Mouse (Mus musculus): ENCODE data around the gene Ugt1a10. TPM values are rescaled to one million over a fixed set of nuclear protein-coding genes. Genes with fewer than 3 reads are reported as not detected.
"Not testable (repeated sequence)": the region's sequence is repeated elsewhere in the genome, so short reads cannot be mapped to it uniquely, and the experiment has no call there.

Gene Ugt1a10
- polyA plus RNA-seq, 2 experiments = not detected

- no peaks in the 10 kb centered on the region for H3K27me3 ChIP-seq (ENCODE audit: control insufficient read depth, insufficient read depth, low read length)
- 73% methylated on average over 9 of the region's 9 CpGs for WGBS
- no peak overlapping the region for H3K9ac ChIP-seq (ENCODE audit: low read depth, low read length, severe bottlenecking)
- no peak overlapping the region for H3K4me2 ChIP-seq (replicated peaks; ENCODE audit: low read depth, low read length, severe bottlenecking)
- H3K36me3 ChIP-seq (ENCODE audit: control insufficient read depth, insufficient read depth, low read length) = no peaks in the 10 kb centered on the region
- H3K4me1 ChIP-seq (ENCODE audit: control insufficient read depth, insufficient read depth, low read length) = no peaks in the 10 kb centered on the region
- DNase-seq (ENCODE audit: low spot score) (peak; percentile 11), ATAC-seq (ENCODE audit: low FRiP score, low read depth) (no peak)
- no peak overlapping the region for H3K4me3 ChIP-seq (replicated peaks; ENCODE audit: low read length)
- H3K27ac ChIP-seq (replicated peaks; ENCODE audit: low read depth, low read length) = no peak overlapping the region
- TF ChIP-seq POLR2A (IDR thresholded peaks at IDR 0.05; ENCODE audit: borderline replicate concordance, extremely low read depth, insufficient read depth, insufficient read length) = no peak
- H3K9me3 ChIP-seq (ENCODE audit: control insufficient read depth, low read length) = peaks cover 47% of the 10 kb centered on the region
Measured at GRCm38 (mm10) chr1:88218051-88218450, 162.9 kb downstream of the Ugt1a10 start.

GRCm38 (mm10) chr1:88218591-88218990, 163.4 kb downstream of the Ugt1a10 start:
- Histone ChIP-seq H3K27ac (replicated peaks; ENCODE audit: low read depth, low read length) (no peak overlapping the region), H3K9ac (ENCODE audit: low read depth, low read length, severe bottlenecking) (no peak overlapping the region), H3K36me3 (ENCODE audit: control insufficient read depth, insufficient read depth, low read length) (no peaks in the 10 kb centered on the region), H3K27me3 (ENCODE audit: control insufficient read depth, insufficient read depth, low read length) (no peaks in the 10 kb centered on the region), H3K9me3 (ENCODE audit: control insufficient read depth, low read length) (peaks cover 41% of the 10 kb centered on the region), H3K4me2 (replicated peaks; ENCODE audit: low read depth, low read length, severe bottlenecking) (no peak overlapping the region), H3K4me3 (replicated peaks; ENCODE audit: low read length) (no peak overlapping the region), H3K4me1 (ENCODE audit: control insufficient read depth, insufficient read depth, low read length) (no peaks in the 10 kb centered on the region)
- 49% methylated on average over 4 of the region's 4 CpGs for WGBS
- TF ChIP-seq POLR2A (IDR thresholded peaks at IDR 0.05; ENCODE audit: borderline replicate concordance, extremely low read depth, insufficient read depth, insufficient read length) = no peak
- ATAC-seq (ENCODE audit: low FRiP score, low read depth) (no peak), DNase-seq (ENCODE audit: low spot score) (peak; percentile 7)

- Histone ChIP-seq H3K9me3 (ENCODE audit: control insufficient read depth, low read length) (peaks cover 37% of the 10 kb centered on the region), H3K36me3 (ENCODE audit: control insufficient read depth, insufficient read depth, low read length) (no peaks in the 10 kb centered on the region), H3K27me3 (ENCODE audit: control insufficient read depth, insufficient read depth, low read length) (no peaks in the 10 kb centered on the region), H3K9ac (ENCODE audit: low read depth, low read length, severe bottlenecking) (no peak overlapping the region), H3K27ac (replicated peaks; ENCODE audit: low read depth, low read length) (no peak overlapping the region), H3K4me1 (ENCODE audit: control insufficient read depth, insufficient read depth, low read length) (no peaks in the 10 kb centered on the region), H3K4me2 (replicated peaks; ENCODE audit: low read depth, low read length, severe bottlenecking) (no peak overlapping the region), H3K4me3 (replicated peaks; ENCODE audit: low read length) (no peak overlapping the region)
- ATAC-seq (ENCODE audit: low FRiP score, low read depth) (no peak), DNase-seq (ENCODE audit: low spot score) (peak; percentile 12)
- no peak for TF ChIP-seq POLR2A (IDR thresholded peaks at IDR 0.05; ENCODE audit: borderline replicate concordance, extremely low read depth, insufficient read depth, insufficient read length)
- 19% methylated on average over 1 of the region's 1 CpGs for WGBS
Measured at GRCm38 (mm10) chr1:88219054-88219453, 163.9 kb downstream of the Ugt1a10 start.

- ATAC-seq (ENCODE audit: low FRiP score, low read depth) (no peak), DNase-seq (ENCODE audit: low spot score) (peak; percentile 19)
Measured at GRCm38 (mm10) chr1:88220336-88220735, 165.1 kb downstream of the Ugt1a10 start.

GRCm38 (mm10) chr1:88222216-88222615, 167.0 kb downstream of the Ugt1a10 start:
- no peak overlapping the region for H3K9ac ChIP-seq (ENCODE audit: low read depth, low read length, severe bottlenecking)
- H3K27ac ChIP-seq (replicated peaks; ENCODE audit: low read depth, low read length) = no peak overlapping the region
- no peak for TF ChIP-seq POLR2A (IDR thresholded peaks at IDR 0.05; ENCODE audit: borderline replicate concordance, extremely low read depth, insufficient read depth, insufficient read length)
- H3K4me2 ChIP-seq (replicated peaks; ENCODE audit: low read depth, low read length, severe bottlenecking) = no peak overlapping the region
- H3K9me3 ChIP-seq (ENCODE audit: control insufficient read depth, low read length) = peaks cover 29% of the 10 kb centered on the region
- DNase-seq (ENCODE audit: low spot score) (no peak), ATAC-seq (ENCODE audit: low FRiP score, low read depth) (no peak)
- H3K36me3 ChIP-seq (ENCODE audit: control insufficient read depth, insufficient read depth, low read length) = no peaks in the 10 kb centered on the region
- H3K4me3 ChIP-seq (replicated peaks; ENCODE audit: low read length) = no peak overlapping the region
- H3K27me3 ChIP-seq (ENCODE audit: control insufficient read depth, insufficient read depth, low read length) = no peaks in the 10 kb centered on the region
- WGBS = 50% methylated on average over 2 of the region's 2 CpGs
- H3K4me1 ChIP-seq (ENCODE audit: control insufficient read depth, insufficient read depth, low read length) = no peaks in the 10 kb centered on the region

More at GRCm38 (mm10) chr1:88220336-88220735, 165.1 kb downstream of the Ugt1a10 start:
- Histone ChIP-seq H3K4me1 (ENCODE audit: control insufficient read depth, insufficient read depth, low read length) (no peaks in the 10 kb centered on the region), H3K27ac (replicated peaks; ENCODE audit: low read depth, low read length) (no peak overlapping the region), H3K4me3 (replicated peaks; ENCODE audit: low read length) (no peak overlapping the region), H3K4me2 (replicated peaks; ENCODE audit: low read depth, low read length, severe bottlenecking) (no peak overlapping the region), H3K9ac (ENCODE audit: low read depth, low read length, severe bottlenecking) (no peak overlapping the region), H3K9me3 (ENCODE audit: control insufficient read depth, low read length) (peaks cover 27% of the 10 kb centered on the region), H3K27me3 (ENCODE audit: control insufficient read depth, insufficient read depth, low read length) (no peaks in the 10 kb centered on the region), H3K36me3 (ENCODE audit: control insufficient read depth, insufficient read depth, low read length) (no peaks in the 10 kb centered on the region)
- no peak for TF ChIP-seq POLR2A (IDR thresholded peaks at IDR 0.05; ENCODE audit: borderline replicate concordance, extremely low read depth, insufficient read depth, insufficient read length)

- DNase-seq (ENCODE audit: low spot score) = not testable (repeated sequence)
Measured at GRCm38 (mm10) chr1:88223011-88223515, 167.9 kb downstream of the Ugt1a10 start.

More at GRCm38 (mm10) chr1:88223011-88223515, 167.9 kb downstream of the Ugt1a10 start:
- not testable (repeated sequence) for H3K4me2 ChIP-seq (replicated peaks; ENCODE audit: low read depth, low read length, severe bottlenecking); H3K4me1 ChIP-seq (ENCODE audit: control insufficient read depth, insufficient read depth, low read length); H3K27ac ChIP-seq (replicated peaks; ENCODE audit: low read depth, low read length); H3K36me3 ChIP-seq (ENCODE audit: control insufficient read depth, insufficient read depth, low read length); H3K27me3 ChIP-seq (ENCODE audit: control insufficient read depth, insufficient read depth, low read length); H3K9ac ChIP-seq (ENCODE audit: low read depth, low read length, severe bottlenecking); ATAC-seq (ENCODE audit: low FRiP score, low read depth); H3K4me3 ChIP-seq (replicated peaks; ENCODE audit: low read length)
- H3K9me3 ChIP-seq (ENCODE audit: control insufficient read depth, low read length) = peaks cover 31% of the 10 kb centered on the region
